Mouse (Mus musculus): Measurements from ENCODE around the gene Krtap4-1. TPM values are rescaled to one million over a fixed set of nuclear protein-coding genes. Genes with fewer than 3 reads are reported as not detected.
"Not testable (repeated sequence)": the region's sequence is repeated elsewhere in the genome, so short reads cannot be mapped to it uniquely, and the experiment has no call there.

Gene Krtap4-1
- polyA plus RNA-seq (2014; fragmentation: Nextera tagmentation; extraction: Ambion mirVana): not detected in 2 replicates

DNA sequence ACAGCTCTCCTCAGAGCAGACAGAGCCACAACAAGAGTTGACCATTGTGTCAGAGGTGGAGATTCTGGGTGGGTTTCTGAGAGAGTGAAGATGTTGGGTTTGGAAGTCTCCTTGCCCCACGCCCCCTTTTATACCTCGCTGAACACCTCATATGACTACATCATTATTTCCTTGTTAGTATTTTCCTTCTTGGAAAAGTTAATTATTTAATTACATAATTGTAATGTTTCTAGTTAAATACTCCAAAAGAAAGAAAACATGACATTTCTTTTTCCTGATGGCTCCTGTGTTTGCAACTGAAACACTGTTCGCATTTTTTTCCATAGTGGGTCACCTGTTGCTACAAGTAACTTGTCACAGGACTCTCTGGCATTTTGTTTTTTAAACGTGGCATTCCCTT, at the start of gene Krtap4-1:
TSS of gene Krtap4-1 (minus strand) at position 101 of the 400 bp plus-strand sequence.
- WGBS: 69% methylated on average over 4 of the region's 4 CpGs
- no peak for ATAC-seq (ENCODE audit: insufficient number of reproducible peaks, insufficient read depth, low FRiP score, low read depth)
- H3K9ac ChIP-seq (ENCODE audit: low read length): no peak within 1 kb of the TSS
- H3K4me1 ChIP-seq (ENCODE audit: control insufficient read depth in 2 of 2, insufficient read depth in 2 of 2, low read length in 2 of 2): no peaks in the 10 kb centered on the region
- H3K9me3 ChIP-seq (ENCODE audit: control insufficient read depth, low read length): no peaks in the 10 kb centered on the region
- H3K4me2 ChIP-seq (ENCODE audit: low read length): no peak within 1 kb of the TSS
- H3K27me3 ChIP-seq (ENCODE audit: control insufficient read depth, insufficient read depth, low read length): no peaks in the 10 kb centered on the region
- no peaks in the 10 kb centered on the region for H3K36me3 ChIP-seq (ENCODE audit: control insufficient read depth, insufficient read depth, low read length)
- no peak within 1 kb of the TSS for H3K27ac ChIP-seq (replicated peaks in 1 of 2; ENCODE audit: control insufficient read depth in 1 of 2, insufficient read depth in 1 of 2, low read depth in 2 of 2, low read length in 2 of 2)
- no peak within 1 kb of the TSS for H3K4me3 ChIP-seq (ENCODE audit: control insufficient read depth in 1 of 2, insufficient read depth in 1 of 2, low read depth in 1 of 2, low read length in 2 of 2)

DNA sequence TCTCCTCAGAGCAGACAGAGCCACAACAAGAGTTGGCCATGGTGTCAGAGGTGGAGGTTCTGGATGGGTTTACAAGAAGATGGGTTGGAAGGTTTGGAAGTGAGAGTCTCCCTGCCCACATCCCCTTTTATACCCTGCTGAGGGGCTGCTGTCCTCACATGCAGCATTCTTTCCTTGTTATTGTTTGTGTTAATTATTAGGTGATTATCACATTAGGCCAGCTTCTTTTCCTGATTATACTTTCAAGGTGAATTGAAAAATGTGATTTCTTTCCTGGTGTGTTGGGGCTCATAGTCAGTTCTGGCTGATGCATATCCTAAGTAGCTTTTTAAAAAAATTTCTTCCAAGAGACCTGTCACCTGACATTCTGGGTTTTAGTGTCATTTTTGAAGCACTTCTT, 37.8 kb upstream of the Krtap4-1 start, which contains the start of gene Krtap4-6:
TSS of gene Krtap4-6 (minus strand) at position 101 of the 400 bp plus-strand sequence.
- H3K27ac ChIP-seq (replicated peaks in 1 of 2; ENCODE audit: control insufficient read depth in 1 of 2, insufficient read depth in 1 of 2, low read depth in 2 of 2, low read length in 2 of 2): no peak within 1 kb of the TSS
- no peaks in the 10 kb centered on the region for H3K4me1 ChIP-seq (ENCODE audit: control insufficient read depth in 2 of 2, insufficient read depth in 2 of 2, low read length in 2 of 2)
- no peak within 1 kb of the TSS for H3K4me2 ChIP-seq (ENCODE audit: low read length)
- H3K27me3 ChIP-seq (ENCODE audit: control insufficient read depth, insufficient read depth, low read length): no peaks in the 10 kb centered on the region
- no peak for ATAC-seq (ENCODE audit: insufficient number of reproducible peaks, insufficient read depth, low FRiP score, low read depth)
- no peak within 1 kb of the TSS for H3K4me3 ChIP-seq (ENCODE audit: control insufficient read depth in 1 of 2, insufficient read depth in 1 of 2, low read depth in 1 of 2, low read length in 2 of 2)
- no peaks in the 10 kb centered on the region for H3K9me3 ChIP-seq (ENCODE audit: control insufficient read depth, low read length)
- no peak within 1 kb of the TSS for H3K9ac ChIP-seq (ENCODE audit: low read length)
- H3K36me3 ChIP-seq (ENCODE audit: control insufficient read depth, insufficient read depth, low read length): no peaks in the 10 kb centered on the region

DNA sequence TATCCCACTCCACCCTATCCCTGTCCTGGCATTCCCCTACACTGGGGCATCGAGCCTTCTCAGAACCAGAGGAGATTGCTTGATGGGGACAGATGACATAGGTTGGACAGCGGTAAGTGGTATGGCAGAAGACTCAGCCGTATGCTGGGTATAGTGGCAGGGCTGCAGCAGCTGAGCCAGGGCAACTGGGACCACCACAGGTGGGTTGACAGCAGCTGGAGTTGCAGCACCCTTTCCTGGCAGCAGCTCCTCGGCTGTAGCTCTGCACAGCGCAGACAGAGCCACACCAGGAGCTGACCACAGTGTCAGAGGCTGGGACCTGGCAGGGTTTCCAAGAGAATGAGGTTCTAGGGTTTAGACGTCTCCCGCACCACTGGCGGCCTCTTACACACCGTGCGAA, 34.8 kb upstream of the Krtap4-1 start:
- no peak overlapping the region for H3K4me2 ChIP-seq (ENCODE audit: low read length)
- H3K4me3 ChIP-seq (ENCODE audit: control insufficient read depth in 1 of 2, insufficient read depth in 1 of 2, low read depth in 1 of 2, low read length in 2 of 2): no peak overlapping the region
- H3K27ac ChIP-seq (replicated peaks in 1 of 2; ENCODE audit: control insufficient read depth in 1 of 2, insufficient read depth in 1 of 2, low read depth in 2 of 2, low read length in 2 of 2): no peak overlapping the region
- no peaks in the 10 kb centered on the region for H3K36me3 ChIP-seq (ENCODE audit: control insufficient read depth, insufficient read depth, low read length)
- H3K27me3 ChIP-seq (ENCODE audit: control insufficient read depth, insufficient read depth, low read length): no peaks in the 10 kb centered on the region
- H3K4me1 ChIP-seq (ENCODE audit: control insufficient read depth in 2 of 2, insufficient read depth in 2 of 2, low read length in 2 of 2): no peaks in the 10 kb centered on the region
- ATAC-seq (ENCODE audit: insufficient number of reproducible peaks, insufficient read depth, low FRiP score, low read depth): no peak
- no peaks in the 10 kb centered on the region for H3K9me3 ChIP-seq (ENCODE audit: control insufficient read depth, low read length)
- 79% methylated on average over 10 of the region's 10 CpGs for WGBS
- H3K9ac ChIP-seq (ENCODE audit: low read length): no peak overlapping the region

DNA sequence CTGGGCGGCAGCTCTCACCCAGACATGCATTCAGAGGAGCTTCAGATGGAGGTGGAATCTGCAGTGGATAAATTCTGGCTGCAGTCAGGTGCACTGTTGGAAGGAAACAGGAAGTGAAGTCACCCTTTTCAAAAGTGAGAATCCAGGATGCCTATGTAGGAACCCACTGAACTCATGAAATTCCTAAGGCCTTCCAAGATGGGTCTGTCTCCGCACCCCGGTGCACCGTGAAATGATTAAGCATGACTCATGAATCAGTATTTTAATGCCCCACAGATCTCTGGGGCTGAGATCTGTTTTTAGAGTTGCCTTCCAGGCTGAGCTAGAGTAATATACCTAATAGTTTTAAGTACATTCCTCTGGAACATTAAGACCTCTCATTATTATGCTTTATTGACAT, 31.2 kb upstream of the Krtap4-1 start:
- no peaks in the 10 kb centered on the region for H3K36me3 ChIP-seq (ENCODE audit: control insufficient read depth, insufficient read depth, low read length)
- ATAC-seq (ENCODE audit: insufficient number of reproducible peaks, insufficient read depth, low FRiP score, low read depth): no peak
- H3K9me3 ChIP-seq (ENCODE audit: control insufficient read depth, low read length): no peaks in the 10 kb centered on the region
- H3K27me3 ChIP-seq (ENCODE audit: control insufficient read depth, insufficient read depth, low read length): no peaks in the 10 kb centered on the region
- 77% methylated on average over 4 of the region's 4 CpGs for WGBS
- H3K27ac ChIP-seq (replicated peaks in 1 of 2; ENCODE audit: control insufficient read depth in 1 of 2, insufficient read depth in 1 of 2, low read depth in 2 of 2, low read length in 2 of 2): no peak overlapping the region
- H3K4me1 ChIP-seq (ENCODE audit: control insufficient read depth in 2 of 2, insufficient read depth in 2 of 2, low read length in 2 of 2): no peaks in the 10 kb centered on the region
- H3K4me3 ChIP-seq (ENCODE audit: control insufficient read depth in 1 of 2, insufficient read depth in 1 of 2, low read depth in 1 of 2, low read length in 2 of 2): no peak overlapping the region
- no peak overlapping the region for H3K9ac ChIP-seq (ENCODE audit: low read length)
- H3K4me2 ChIP-seq (ENCODE audit: low read length): no peak overlapping the region

DNA sequence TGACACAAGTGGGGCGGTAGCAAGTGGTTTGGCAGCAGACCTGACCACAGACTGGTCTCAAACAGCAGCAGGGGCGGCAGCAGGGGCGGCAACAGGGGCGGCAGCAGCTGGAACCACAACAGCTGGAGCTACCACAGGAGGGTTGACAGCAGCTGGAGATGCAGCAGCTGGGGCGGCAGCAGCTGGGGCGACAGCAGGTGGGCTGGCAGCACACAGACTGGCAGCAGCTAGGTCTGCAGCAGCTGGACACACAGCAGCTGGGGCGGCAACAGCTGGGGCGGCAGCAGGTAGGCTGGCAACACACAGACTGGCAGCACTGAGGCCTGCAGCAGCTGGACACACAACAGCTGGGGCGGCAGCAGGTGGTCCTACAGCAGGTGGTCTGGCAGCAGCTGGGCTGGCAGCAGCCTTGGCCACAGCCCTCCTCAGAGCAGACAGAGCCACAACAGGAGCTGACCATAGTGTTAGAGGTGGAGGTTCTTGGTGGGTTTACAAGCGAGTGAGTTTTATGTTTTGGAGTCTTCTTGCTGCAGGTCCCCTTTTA, 30.5 kb upstream of the Krtap4-1 start, which contains the start of gene Gm11563:
TSS of gene Gm11563 (minus strand) at position 494 of the 544 bp plus-strand sequence.
- not testable (repeated sequence) for ATAC-seq (ENCODE audit: insufficient number of reproducible peaks, insufficient read depth, low FRiP score, low read depth); H3K27me3 ChIP-seq (ENCODE audit: control insufficient read depth, insufficient read depth, low read length); H3K4me2 ChIP-seq (ENCODE audit: low read length); H3K9me3 ChIP-seq (ENCODE audit: control insufficient read depth, low read length); H3K36me3 ChIP-seq (ENCODE audit: control insufficient read depth, insufficient read depth, low read length); H3K9ac ChIP-seq (ENCODE audit: low read length); H3K27ac ChIP-seq (replicated peaks in 1 of 2; ENCODE audit: control insufficient read depth in 1 of 2, insufficient read depth in 1 of 2, low read depth in 2 of 2, low read length in 2 of 2); H3K4me3 ChIP-seq (ENCODE audit: control insufficient read depth in 1 of 2, insufficient read depth in 1 of 2, low read depth in 1 of 2, low read length in 2 of 2); H3K4me1 ChIP-seq (ENCODE audit: control insufficient read depth in 2 of 2, insufficient read depth in 2 of 2, low read length in 2 of 2)
- 51% methylated on average over 10 of the region's 10 CpGs for WGBS

DNA sequence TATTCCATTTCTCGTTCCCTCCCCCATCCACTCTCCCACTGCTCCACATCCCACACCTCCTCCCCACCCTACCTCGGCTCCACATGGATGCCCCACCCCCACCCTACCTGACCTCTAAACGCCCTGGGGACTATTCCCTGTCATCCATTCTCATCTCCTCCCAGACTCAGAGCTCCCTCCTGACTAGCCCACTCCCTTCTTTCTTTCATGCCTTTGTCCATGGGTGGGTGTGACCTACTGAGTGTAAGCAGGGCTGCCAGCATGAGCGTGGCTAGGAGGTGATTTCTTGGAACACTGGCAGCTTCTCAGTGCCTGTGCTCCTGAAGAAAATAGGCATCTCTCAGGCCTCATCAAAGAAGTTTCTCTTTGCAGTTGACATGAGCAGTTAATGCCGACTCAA, 29.0 kb upstream of the Krtap4-1 start:
- Histone ChIP-seq H3K36me3 (ENCODE audit: control insufficient read depth, insufficient read depth, low read length) (no peaks in the 10 kb centered on the region), H3K4me3 (ENCODE audit: control insufficient read depth in 1 of 2, insufficient read depth in 1 of 2, low read depth in 1 of 2, low read length in 2 of 2) (no peak overlapping the region), H3K4me2 (ENCODE audit: low read length) (no peak overlapping the region), H3K9ac (ENCODE audit: low read length) (no peak overlapping the region), H3K27me3 (ENCODE audit: control insufficient read depth, insufficient read depth, low read length) (no peaks in the 10 kb centered on the region), H3K9me3 (ENCODE audit: control insufficient read depth, low read length) (no peaks in the 10 kb centered on the region), H3K27ac (replicated peaks in 1 of 2; ENCODE audit: control insufficient read depth in 1 of 2, insufficient read depth in 1 of 2, low read depth in 2 of 2, low read length in 2 of 2) (no peak overlapping the region), H3K4me1 (ENCODE audit: control insufficient read depth in 2 of 2, insufficient read depth in 2 of 2, low read length in 2 of 2) (no peaks in the 10 kb centered on the region)
- 50% methylated on average over 5 of the region's 5 CpGs for WGBS
- ATAC-seq (ENCODE audit: insufficient number of reproducible peaks, insufficient read depth, low FRiP score, low read depth): no peak

DNA sequence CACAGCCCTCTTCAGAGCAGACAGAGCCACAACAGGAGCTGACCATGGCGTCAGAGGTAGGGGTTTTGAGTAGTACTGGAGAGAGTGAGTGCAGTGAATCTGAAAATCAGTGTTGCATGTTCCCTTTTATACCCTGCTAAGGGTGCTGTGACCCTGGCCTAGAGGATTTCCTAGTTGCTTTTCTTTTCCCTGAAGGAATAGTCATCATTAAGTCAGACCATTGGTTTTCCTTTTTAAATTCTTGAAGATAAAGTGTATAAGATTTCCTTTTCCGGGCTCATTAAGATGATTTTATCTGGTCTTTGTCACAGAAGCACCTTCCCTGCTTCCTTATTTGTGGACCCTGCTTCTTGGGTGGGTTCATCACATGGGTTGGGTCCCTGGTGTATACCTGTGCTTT, 22.1 kb upstream of the Krtap4-1 start, which contains the start of gene Gm11555:
TSS of gene Gm11555 (minus strand) at position 101 of the 400 bp plus-strand sequence.
- Histone ChIP-seq H3K9ac (ENCODE audit: low read length) (no peak within 1 kb of the TSS), H3K4me2 (ENCODE audit: low read length) (no peak within 1 kb of the TSS), H3K4me1 (ENCODE audit: control insufficient read depth in 2 of 2, insufficient read depth in 2 of 2, low read length in 2 of 2) (no peaks in the 10 kb centered on the region), H3K27me3 (ENCODE audit: control insufficient read depth, insufficient read depth, low read length) (no peaks in the 10 kb centered on the region), H3K9me3 (ENCODE audit: control insufficient read depth, low read length) (no peaks in the 10 kb centered on the region), H3K4me3 (ENCODE audit: control insufficient read depth in 1 of 2, insufficient read depth in 1 of 2, low read depth in 1 of 2, low read length in 2 of 2) (no peak within 1 kb of the TSS), H3K27ac (replicated peaks in 1 of 2; ENCODE audit: control insufficient read depth in 1 of 2, insufficient read depth in 1 of 2, low read depth in 2 of 2, low read length in 2 of 2) (no peak within 1 kb of the TSS), H3K36me3 (ENCODE audit: control insufficient read depth, insufficient read depth, low read length) (no peaks in the 10 kb centered on the region)
- no peak for ATAC-seq (ENCODE audit: insufficient number of reproducible peaks, insufficient read depth, low FRiP score, low read depth)
- 69% methylated on average over 2 of the region's 2 CpGs for WGBS

DNA sequence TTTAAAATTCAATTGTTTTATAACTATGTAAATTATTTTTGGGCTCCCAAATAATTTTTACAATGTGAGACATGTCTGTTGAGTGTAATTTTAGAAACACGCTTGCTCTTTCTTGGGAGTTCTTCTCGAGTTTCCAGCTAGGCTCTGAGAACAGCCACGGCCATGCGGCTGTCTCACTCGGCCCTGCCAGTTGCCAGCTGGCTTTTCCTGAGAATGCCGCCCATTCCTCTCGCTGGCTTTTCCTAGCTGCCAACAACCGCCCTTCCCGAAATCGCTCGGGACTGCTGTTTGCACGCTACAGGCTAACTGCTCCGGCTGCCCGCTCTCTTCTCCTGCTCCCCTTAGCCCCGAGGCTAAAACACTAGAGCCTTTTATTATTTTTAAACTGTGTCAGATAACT, 18.4 kb upstream of the Krtap4-1 start:
- no peak overlapping the region for H3K4me3 ChIP-seq (ENCODE audit: control insufficient read depth in 1 of 2, insufficient read depth in 1 of 2, low read depth in 1 of 2, low read length in 2 of 2)
- no peak overlapping the region for H3K27ac ChIP-seq (replicated peaks in 1 of 2; ENCODE audit: control insufficient read depth in 1 of 2, insufficient read depth in 1 of 2, low read depth in 2 of 2, low read length in 2 of 2)
- H3K27me3 ChIP-seq (ENCODE audit: control insufficient read depth, insufficient read depth, low read length): no peaks in the 10 kb centered on the region
- no peak overlapping the region for H3K9ac ChIP-seq (ENCODE audit: low read length)
- WGBS: 81% methylated on average over 15 of the region's 15 CpGs
- no peaks in the 10 kb centered on the region for H3K4me1 ChIP-seq (ENCODE audit: control insufficient read depth in 2 of 2, insufficient read depth in 2 of 2, low read length in 2 of 2)
- H3K9me3 ChIP-seq (ENCODE audit: control insufficient read depth, low read length): no peaks in the 10 kb centered on the region
- no peaks in the 10 kb centered on the region for H3K36me3 ChIP-seq (ENCODE audit: control insufficient read depth, insufficient read depth, low read length)
- ATAC-seq (ENCODE audit: insufficient number of reproducible peaks, insufficient read depth, low FRiP score, low read depth): no peak
- no peak overlapping the region for H3K4me2 ChIP-seq (ENCODE audit: low read length)
